Mouse (Mus musculus): ENCODE data around the gene Sumf1. TPM values are rescaled to one million over a fixed set of nuclear protein-coding genes. Genes with fewer than 3 reads are reported as not detected.

The Sumf1 gene
- polyA plus RNA-seq, 1 experiment from 2014 or later = 12.3 TPM

- Histone ChIP-seq H3K9me3 (no peaks in the 10 kb centered on the region), H3K4me3 (no peak overlapping the region), H3K27me3 (no peaks in the 10 kb centered on the region), H3K27ac (replicated peaks) (no peak overlapping the region), H3K4me2 (replicated peaks) (no peak overlapping the region), H3K36me3 (no peaks in the 10 kb centered on the region), H3K9ac (replicated peaks) (no peak overlapping the region), H3K4me1 (peaks cover 13% of the 10 kb centered on the region)
- ATAC-seq (replicated peaks) = no peak
- 95% methylated on average over 4 of the region's 4 CpGs for WGBS
Observed at GRCm38 (mm10) chr6:108140722-108141490, 44.5 kb downstream of the Sumf1 start.

DNA sequence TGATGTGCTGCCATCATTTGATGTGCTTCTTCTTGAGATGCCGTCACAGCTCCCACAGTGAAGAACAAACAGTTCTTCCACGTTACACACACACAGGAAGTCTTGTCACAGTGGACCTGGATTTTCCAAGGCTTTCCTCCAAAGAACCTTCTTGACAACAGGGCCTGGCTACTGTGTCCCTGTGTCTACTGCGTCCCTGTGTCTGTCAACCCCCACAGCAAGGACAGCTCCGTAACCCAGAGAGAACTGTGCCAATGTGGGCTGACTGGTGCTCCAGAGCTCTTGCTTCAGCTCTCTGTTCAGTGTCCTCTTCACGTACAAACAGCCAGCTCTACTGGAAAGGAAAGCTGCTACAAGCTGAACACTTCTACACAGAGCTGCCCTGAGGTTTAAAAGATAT is 48.4 kb downstream of the Sumf1 start:
- no peak for ATAC-seq (replicated peaks)
- WGBS = 93% methylated on average over 5 of the region's 5 CpGs

GRCm38 (mm10) chr6:108136286-108136685 is 49.1 kb downstream of the Sumf1 start:
- Histone ChIP-seq H3K9ac (replicated peaks) (no peak overlapping the region), H3K27ac (replicated peaks) (no peak overlapping the region), H3K4me1 (no peaks in the 10 kb centered on the region), H3K9me3 (no peaks in the 10 kb centered on the region), H3K27me3 (no peaks in the 10 kb centered on the region), H3K36me3 (no peaks in the 10 kb centered on the region), H3K4me3 (no peak overlapping the region), H3K4me2 (replicated peaks) (no peak overlapping the region)
- WGBS = 91% methylated on average over 1 of the region's 1 CpGs
- no peak for ATAC-seq (replicated peaks)

More for the DNA sequence above, 48.4 kb downstream of the Sumf1 start:
- Histone ChIP-seq H3K9me3 (no peaks in the 10 kb centered on the region), H3K9ac (replicated peaks) (no peak overlapping the region), H3K27me3 (no peaks in the 10 kb centered on the region), H3K4me3 (no peak overlapping the region), H3K4me1 (no peaks in the 10 kb centered on the region), H3K27ac (replicated peaks) (no peak overlapping the region), H3K36me3 (no peaks in the 10 kb centered on the region), H3K4me2 (replicated peaks) (no peak overlapping the region)

DNA sequence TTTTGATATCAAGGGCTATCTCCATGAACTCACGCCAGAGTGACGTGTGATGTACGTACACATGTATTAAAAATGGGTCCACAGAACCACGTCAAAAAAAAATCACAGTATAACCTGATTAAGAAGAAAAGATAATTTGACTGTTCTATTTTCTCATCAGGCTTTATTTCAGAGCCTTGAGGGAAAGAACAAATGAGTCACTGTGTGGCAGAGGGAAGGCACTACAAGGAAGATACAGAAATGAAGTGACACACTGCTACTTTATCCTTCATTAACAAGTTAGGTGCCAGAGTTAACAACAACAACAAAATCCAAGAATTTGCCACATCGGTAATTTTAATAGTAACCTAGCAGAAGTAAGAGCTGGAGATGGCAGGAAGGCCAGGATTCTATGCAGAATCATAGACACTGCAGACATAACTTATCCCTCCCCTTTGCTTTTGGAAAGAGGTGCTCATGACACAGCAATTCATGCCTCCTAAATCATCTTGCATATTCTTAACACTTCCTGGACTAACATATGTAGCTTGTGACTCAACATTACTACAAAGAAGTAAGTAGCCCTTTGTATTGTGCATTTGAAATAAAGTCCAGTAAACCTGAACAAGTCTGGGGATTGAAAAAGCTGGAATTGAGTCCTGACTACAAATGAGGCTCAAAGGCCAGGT is 53.0 kb downstream of the Sumf1 start:
- H3K9ac ChIP-seq (replicated peaks) = no peak overlapping the region
- no peaks in the 10 kb centered on the region for H3K36me3 ChIP-seq
- no peak overlapping the region for H3K4me2 ChIP-seq (replicated peaks)
- no peaks in the 10 kb centered on the region for H3K27me3 ChIP-seq
- WGBS = 95% methylated on average over 5 of the region's 5 CpGs
- no peak overlapping the region for H3K4me3 ChIP-seq
- no peak overlapping the region for H3K27ac ChIP-seq (replicated peaks)
- no peak for ATAC-seq (replicated peaks)
- no peaks in the 10 kb centered on the region for H3K9me3 ChIP-seq
- no peaks in the 10 kb centered on the region for H3K4me1 ChIP-seq

- WGBS = 86% methylated on average over 5 of the region's 5 CpGs
- Histone ChIP-seq H3K9ac (replicated peaks) (no peak overlapping the region), H3K9me3 (no peaks in the 10 kb centered on the region), H3K27me3 (no peaks in the 10 kb centered on the region), H3K27ac (replicated peaks) (no peak overlapping the region), H3K4me3 (no peak overlapping the region), H3K4me2 (replicated peaks) (no peak overlapping the region), H3K36me3 (no peaks in the 10 kb centered on the region), H3K4me1 (no peaks in the 10 kb centered on the region)
- no peak for ATAC-seq (replicated peaks)
Observed at GRCm38 (mm10) chr6:108130718-108131117, 54.7 kb downstream of the Sumf1 start.

GRCm38 (mm10) chr6:108126631-108127030 is 58.8 kb downstream of the Sumf1 start:
- H3K4me2 ChIP-seq (replicated peaks) = no peak overlapping the region
- no peak for ATAC-seq (replicated peaks)
- H3K27ac ChIP-seq (replicated peaks) = no peak overlapping the region
- no peaks in the 10 kb centered on the region for H3K27me3 ChIP-seq
- no peak overlapping the region for H3K9ac ChIP-seq (replicated peaks)
- WGBS = 84% methylated on average over 3 of the region's 3 CpGs
- H3K4me3 ChIP-seq = no peak overlapping the region
- H3K4me1 ChIP-seq = no peaks in the 10 kb centered on the region
- H3K9me3 ChIP-seq = no peaks in the 10 kb centered on the region
- H3K36me3 ChIP-seq = no peaks in the 10 kb centered on the region

GRCm38 (mm10) chr6:108125474-108125873 is 59.9 kb downstream of the Sumf1 start:
- ATAC-seq (replicated peaks) = no peak
- no peak overlapping the region for H3K4me2 ChIP-seq (replicated peaks)
- H3K9me3 ChIP-seq = no peaks in the 10 kb centered on the region
- 21% methylated on average over 1 of the region's 1 CpGs for WGBS
- H3K27ac ChIP-seq (replicated peaks) = no peak overlapping the region
- H3K9ac ChIP-seq (replicated peaks) = no peak overlapping the region
- H3K27me3 ChIP-seq = no peaks in the 10 kb centered on the region
- H3K36me3 ChIP-seq = no peaks in the 10 kb centered on the region
- no peak overlapping the region for H3K4me3 ChIP-seq
- H3K4me1 ChIP-seq = no peaks in the 10 kb centered on the region

- H3K36me3 ChIP-seq = no peaks in the 10 kb centered on the region
Observed at GRCm38 (mm10) chr6:108117881-108118280, 67.5 kb downstream of the Sumf1 start.

GRCm38 (mm10) chr6:108114971-108115370 is 70.4 kb downstream of the Sumf1 start:
- ATAC-seq (replicated peaks) = no peak
- H3K4me3 ChIP-seq = no peak overlapping the region
- no peaks in the 10 kb centered on the region; the same call in 1 of the 2 replicates for H3K4me1 ChIP-seq
- H3K27me3 ChIP-seq = no peaks in the 10 kb centered on the region
- H3K9ac ChIP-seq (replicated peaks) = no peak overlapping the region
- H3K4me2 ChIP-seq (replicated peaks) = no peak overlapping the region
- 98% methylated on average over 1 of the region's 1 CpGs for WGBS
- no peaks in the 10 kb centered on the region for H3K9me3 ChIP-seq
- no peaks in the 10 kb centered on the region for H3K36me3 ChIP-seq
- no peak overlapping the region for H3K27ac ChIP-seq (replicated peaks)

More at GRCm38 (mm10) chr6:108117881-108118280, 67.5 kb downstream of the Sumf1 start:
- Histone ChIP-seq H3K27ac (replicated peaks) (no peak overlapping the region), H3K27me3 (no peaks in the 10 kb centered on the region), H3K4me2 (replicated peaks) (no peak overlapping the region), H3K4me1 (no peaks in the 10 kb centered on the region; the same call in 1 of the 2 replicates), H3K9me3 (no peaks in the 10 kb centered on the region), H3K4me3 (no peak overlapping the region), H3K9ac (replicated peaks) (no peak overlapping the region)
- no peak for ATAC-seq (replicated peaks)
- 96% methylated on average over 6 of the region's 6 CpGs for WGBS

- H3K9me3 ChIP-seq = no peaks in the 10 kb centered on the region
- no peaks in the 10 kb centered on the region for H3K36me3 ChIP-seq
- no peak overlapping the region for H3K27ac ChIP-seq (replicated peaks)
- H3K27me3 ChIP-seq = no peaks in the 10 kb centered on the region
- no peak overlapping the region for H3K4me3 ChIP-seq
- no peak overlapping the region for H3K4me2 ChIP-seq (replicated peaks)
- H3K4me1 ChIP-seq = no peaks in the 10 kb centered on the region
- ATAC-seq (replicated peaks) = no peak
- no peak overlapping the region for H3K9ac ChIP-seq (replicated peaks)
Observed at GRCm38 (mm10) chr6:108111693-108112092, 73.7 kb downstream of the Sumf1 start.

GRCm38 (mm10) chr6:108110336-108110735 is 75.0 kb downstream of the Sumf1 start:
- ATAC-seq (replicated peaks) = no peak
- no peaks in the 10 kb centered on the region for H3K4me1 ChIP-seq

DNA sequence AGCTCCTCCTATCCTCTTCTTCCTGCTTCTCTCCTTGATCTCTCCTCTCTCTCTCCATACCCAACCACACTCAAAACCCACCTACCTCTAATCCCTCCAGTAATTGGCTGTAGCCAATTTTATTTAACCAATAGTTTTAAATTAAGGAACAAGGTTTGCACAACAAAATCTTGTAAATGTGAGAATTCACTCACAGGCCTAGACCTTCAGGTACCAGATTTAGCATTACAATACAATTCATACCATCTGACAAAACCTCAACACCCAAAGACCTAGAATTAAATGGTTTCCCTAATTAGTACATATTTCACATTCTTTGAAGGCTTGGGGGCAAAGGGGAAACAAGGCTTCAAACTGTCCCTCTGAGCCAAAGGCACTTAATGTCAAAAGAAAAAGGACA is 78.0 kb downstream of the Sumf1 start:
- Histone ChIP-seq H3K9me3 (no peaks in the 10 kb centered on the region), H3K4me2 (replicated peaks) (no peak overlapping the region), H3K27ac (replicated peaks) (no peak overlapping the region), H3K27me3 (no peaks in the 10 kb centered on the region), H3K4me3 (no peak overlapping the region), H3K4me1 (no peaks in the 10 kb centered on the region), H3K36me3 (no peaks in the 10 kb centered on the region), H3K9ac (replicated peaks) (no peak overlapping the region)
- ATAC-seq (replicated peaks) = no peak

More at GRCm38 (mm10) chr6:108110336-108110735, 75.0 kb downstream of the Sumf1 start:
- 75% methylated on average over 4 of the region's 4 CpGs for WGBS
- Histone ChIP-seq H3K9me3 (no peaks in the 10 kb centered on the region), H3K9ac (replicated peaks) (no peak overlapping the region), H3K27me3 (no peaks in the 10 kb centered on the region), H3K27ac (replicated peaks) (no peak overlapping the region), H3K4me3 (no peak overlapping the region), H3K36me3 (no peaks in the 10 kb centered on the region), H3K4me2 (replicated peaks) (no peak overlapping the region)

Measured in forebrain, embryonic 15.5 days (tissue).